Mouse (Mus musculus) brain, embryonic 18.5 days (tissue): Measurements from ENCODE around the gene Cbx3.
A peak's percentile ranks its signal among the peaks of the same experiment; 100 is the strongest.

ENCODE experiments used
- DNase-seq: peaks from one replicate; pipeline ENCODE4 v3.0.0-alpha.2; 2012; ENCODE audit warnings: low read depth, low spot score

Cbx3 gene

GRCm38 (mm10) chr6:51470311-51471178, at the start of gene Cbx3:
TSS of gene Cbx3 (plus strand) at chr6:51470360.
- DNase-seq: peak; percentile 86

GRCm38 (mm10) chr6:51423466-51424122, 46.6 kb upstream of the Cbx3 start:
- no peak for DNase-seq

GRCm38 (mm10) chr6:51424537-51424936, 45.6 kb upstream of the Cbx3 start:
- DNase-seq: no peak

DNA sequence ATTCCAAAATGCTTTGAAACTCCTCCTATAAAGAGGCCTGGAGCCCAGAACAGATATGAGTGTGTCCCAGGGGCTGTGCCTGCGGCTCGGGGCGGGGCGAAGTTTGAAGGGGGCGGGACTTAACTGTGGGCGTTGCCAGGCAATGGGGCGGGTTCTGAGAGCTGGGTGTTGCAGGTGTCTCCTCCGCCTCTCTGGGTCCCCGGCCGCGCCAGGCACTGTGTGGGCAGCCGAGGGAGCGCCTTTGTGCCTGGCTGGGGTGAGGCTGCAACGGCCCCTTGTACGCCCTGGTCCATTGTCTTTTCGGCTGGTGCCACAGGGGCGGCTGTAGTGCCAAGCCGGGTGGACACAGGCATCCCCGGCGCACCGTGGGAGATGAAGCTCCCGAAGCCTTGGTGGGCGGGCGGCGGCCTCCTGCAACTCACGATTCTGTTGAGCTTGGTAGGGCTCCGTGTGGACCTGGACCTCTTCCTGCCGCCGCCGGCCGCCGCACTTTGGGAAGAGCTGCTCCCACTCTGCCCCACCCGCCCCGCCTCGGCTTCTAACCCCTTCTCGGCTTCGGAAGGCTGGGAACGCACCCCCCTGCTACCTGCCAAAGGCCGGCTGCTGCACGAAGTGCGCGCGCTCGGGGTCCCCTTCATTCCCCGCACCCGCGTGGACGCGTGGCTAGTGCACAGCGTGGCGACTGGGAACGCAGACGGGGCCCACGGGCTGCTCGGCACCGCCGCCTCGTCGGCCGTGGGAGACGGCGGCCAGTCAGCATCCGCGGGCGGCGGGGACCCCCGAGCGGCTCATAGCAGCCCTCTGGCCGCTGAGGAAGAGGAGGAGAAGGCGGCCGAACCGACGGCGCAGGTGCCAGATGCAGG, 37.4 kb upstream of the Cbx3 start, which contains the start of gene Nfe2l3:
Gene Nfe2l3 (plus strand): TSS at position 136 of the 863 bp plus-strand sequence.
- no peak for DNase-seq

GRCm38 (mm10) chr6:51434270-51434669, 35.9 kb upstream of the Cbx3 start:
- no peak for DNase-seq

DNA sequence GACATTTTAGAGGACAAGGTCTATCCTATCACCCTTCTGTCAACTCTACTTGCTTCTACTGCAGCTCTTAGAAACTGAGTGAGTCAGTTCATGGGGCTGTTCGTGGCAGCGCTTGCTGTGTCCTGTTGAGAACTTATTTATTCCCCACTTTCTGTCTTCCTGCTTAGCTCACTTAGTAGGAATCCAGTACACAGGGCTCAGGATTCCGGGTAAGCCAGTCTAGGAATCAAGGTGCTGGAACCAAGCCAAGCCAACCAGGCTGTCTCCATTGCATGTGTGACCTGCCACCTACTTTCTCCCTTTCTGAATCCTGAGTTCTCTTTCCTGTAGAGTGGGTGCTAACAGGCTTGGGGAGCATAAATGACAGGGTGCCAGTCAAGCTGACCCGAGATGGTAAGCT, 32.5 kb upstream of the Cbx3 start:
- DNase-seq: no peak

GRCm38 (mm10) chr6:51438826-51439330, 31.3 kb upstream of the Cbx3 start:
- no peak for DNase-seq

GRCm38 (mm10) chr6:51442191-51442835, 27.8 kb upstream of the Cbx3 start:
- no peak for DNase-seq

DNA sequence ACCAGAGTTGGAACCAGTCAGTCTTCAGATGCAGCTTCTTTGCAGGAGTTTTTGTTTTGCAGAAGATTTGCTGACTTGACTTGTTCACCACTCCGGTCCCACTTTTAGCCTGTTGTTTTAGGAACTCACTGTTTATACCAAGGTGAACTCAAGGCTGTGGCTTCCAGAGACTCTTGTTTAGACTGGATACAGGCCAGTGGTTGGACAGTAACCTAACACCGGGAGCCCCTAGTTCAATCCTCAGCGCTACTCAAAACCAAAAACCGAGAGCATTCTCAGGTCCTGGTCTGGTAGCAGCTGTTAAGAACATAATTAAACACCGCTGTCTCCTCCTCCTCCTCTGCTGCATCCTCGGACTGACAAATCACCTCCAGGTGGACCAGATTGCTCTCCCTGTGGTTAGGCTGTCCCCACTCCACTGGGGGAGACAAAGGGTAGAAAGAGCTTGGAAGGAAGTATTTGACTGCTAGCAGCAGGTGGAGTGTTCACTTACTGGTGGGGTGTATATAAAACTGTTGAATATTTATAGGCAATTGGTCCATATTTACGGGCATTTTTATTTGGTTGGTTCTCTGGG, 17.1 kb upstream of the Cbx3 start:
- DNase-seq: no peak

DNA sequence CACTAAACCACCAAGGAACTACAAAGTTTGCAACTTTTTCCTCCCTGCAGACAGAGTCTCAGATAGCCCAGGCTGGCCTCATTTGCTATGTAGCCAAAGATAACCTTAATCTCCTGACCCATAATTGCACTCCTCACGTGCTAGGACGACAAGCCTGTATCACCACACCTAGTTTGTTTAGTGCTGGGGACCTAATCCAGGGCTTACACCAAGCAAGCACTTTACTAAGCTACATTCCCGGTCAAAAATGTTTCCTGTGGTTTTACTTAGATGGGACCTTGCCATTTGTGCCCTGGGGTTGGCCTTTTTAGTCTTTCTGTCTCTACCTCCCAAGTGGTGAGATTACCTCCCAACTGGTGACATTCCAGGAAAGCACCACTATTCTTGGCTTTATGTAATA, 15.2 kb upstream of the Cbx3 start:
- no peak for DNase-seq

- no peak for DNase-seq
Measured at GRCm38 (mm10) chr6:51456198-51456597, 14.0 kb upstream of the Cbx3 start.

- no peak for DNase-seq
Measured at GRCm38 (mm10) chr6:51457283-51457682, 12.9 kb upstream of the Cbx3 start.

DNA sequence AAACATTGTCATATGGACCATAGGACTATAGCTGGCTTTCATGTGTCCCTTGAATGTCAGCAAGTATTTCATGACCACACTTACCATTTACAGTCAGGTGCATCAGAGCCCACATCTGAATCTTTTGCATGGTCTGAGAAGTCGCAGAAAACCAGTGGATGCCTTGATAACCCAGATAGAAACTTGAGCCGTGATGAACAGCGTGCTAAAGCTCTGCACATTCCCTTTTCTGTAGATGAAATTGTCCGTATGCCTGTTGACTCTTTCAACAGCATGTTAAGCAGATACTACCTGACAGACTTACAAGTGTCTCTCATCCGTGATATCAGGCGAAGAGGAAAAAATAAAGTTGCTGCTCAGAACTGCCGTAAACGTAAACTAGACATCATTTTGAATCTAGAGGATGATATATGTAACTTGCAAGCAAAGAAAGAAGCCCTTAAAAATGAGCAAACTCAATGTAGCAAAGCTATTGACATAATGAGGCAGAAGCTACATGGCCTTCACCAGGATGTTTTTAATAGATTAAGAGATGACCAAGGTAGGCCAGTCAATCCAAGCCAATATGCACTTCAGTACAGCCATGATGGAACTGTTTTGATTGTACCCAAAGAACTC, 12.3 kb upstream of the Cbx3 start:
- no peak for DNase-seq

DNA sequence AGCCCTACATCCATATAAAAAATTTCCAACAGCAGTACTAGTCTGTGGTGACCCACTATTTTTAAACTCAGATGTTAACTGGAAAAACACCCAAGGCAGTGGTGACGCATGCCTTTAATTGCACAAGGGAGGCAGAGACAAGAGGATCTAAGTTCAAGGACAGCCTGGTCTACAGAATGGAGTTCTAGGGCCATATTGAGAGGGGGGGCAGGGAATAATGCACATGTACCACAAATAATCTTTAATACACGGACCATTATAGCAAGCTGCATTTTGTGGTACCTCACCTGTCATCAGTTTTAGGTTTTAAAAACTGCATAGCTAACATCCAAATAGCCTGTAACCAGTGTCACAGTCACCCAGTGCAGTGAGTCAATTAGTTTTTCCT, 11.2 kb upstream of the Cbx3 start:
- DNase-seq: no peak

- DNase-seq: no peak
Measured at GRCm38 (mm10) chr6:51459313-51460020, 10.7 kb upstream of the Cbx3 start.

DNA sequence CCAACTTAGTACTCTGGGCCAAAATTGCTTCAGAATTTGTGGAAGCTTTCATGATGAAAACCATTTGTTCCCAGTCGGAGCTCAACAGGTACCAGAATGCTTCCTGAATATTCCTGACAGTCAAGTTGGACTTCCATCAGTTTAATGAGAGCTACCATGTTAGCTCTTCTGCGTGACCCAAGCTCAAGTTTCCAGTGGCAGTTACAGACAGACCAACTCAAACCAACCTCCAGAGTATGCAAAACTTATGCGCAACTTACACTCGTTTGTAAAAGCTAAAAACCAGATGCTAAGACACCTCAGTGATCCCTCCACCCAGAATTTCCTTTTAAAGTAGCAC, 10.2 kb upstream of the Cbx3 start:
- DNase-seq: no peak

DNA sequence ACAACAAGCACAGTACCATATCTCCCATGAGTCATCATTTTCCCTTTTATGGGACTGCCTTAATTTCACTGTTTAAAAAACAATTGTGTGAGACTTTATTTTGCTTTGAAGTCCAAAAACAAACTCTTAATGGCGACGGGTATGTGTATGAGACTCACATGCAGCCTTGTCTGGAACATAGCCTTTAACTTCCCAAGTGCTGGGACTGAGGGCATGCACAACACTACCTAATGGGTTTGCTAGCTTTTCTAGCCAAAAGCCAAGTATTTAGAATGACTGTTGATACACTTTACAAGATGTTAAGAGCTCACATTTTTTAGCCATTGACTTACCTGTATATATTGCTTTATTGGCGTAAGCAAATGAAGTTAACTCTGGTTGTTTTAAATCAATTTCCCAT, 9.8 kb upstream of the Cbx3 start:
- DNase-seq: no peak

- no peak for DNase-seq
Measured at GRCm38 (mm10) chr6:51467649-51468048, 2.5 kb upstream of the Cbx3 start.

- peak; percentile 64 for DNase-seq
Measured at GRCm38 (mm10) chr6:51468891-51469561, 1.1 kb upstream of the Cbx3 start.
